Mouse (Mus musculus) mammary gland, adult 2 months (tissue): ENCODE measurements around the gene Atp8b5. TPM values are rescaled to one million over a fixed set of nuclear protein-coding genes. Genes with fewer than 3 reads are reported as not detected.

Experiments used
- polyA plus RNA-seq: library from polyadenylated mRNA; depleted of rRNA; stranded (reverse); fragments of >200 nt; gene quantifications from 2 replicates; pipeline ENCODE4 v1.2.3, GENCODE M21; 2012; ENCODE audit warnings: low replicate concordance; rRNA removed

Atp8b5 gene
- polyA plus RNA-seq: 0.57 and 1.7 TPM in 2 replicates

DNA sequence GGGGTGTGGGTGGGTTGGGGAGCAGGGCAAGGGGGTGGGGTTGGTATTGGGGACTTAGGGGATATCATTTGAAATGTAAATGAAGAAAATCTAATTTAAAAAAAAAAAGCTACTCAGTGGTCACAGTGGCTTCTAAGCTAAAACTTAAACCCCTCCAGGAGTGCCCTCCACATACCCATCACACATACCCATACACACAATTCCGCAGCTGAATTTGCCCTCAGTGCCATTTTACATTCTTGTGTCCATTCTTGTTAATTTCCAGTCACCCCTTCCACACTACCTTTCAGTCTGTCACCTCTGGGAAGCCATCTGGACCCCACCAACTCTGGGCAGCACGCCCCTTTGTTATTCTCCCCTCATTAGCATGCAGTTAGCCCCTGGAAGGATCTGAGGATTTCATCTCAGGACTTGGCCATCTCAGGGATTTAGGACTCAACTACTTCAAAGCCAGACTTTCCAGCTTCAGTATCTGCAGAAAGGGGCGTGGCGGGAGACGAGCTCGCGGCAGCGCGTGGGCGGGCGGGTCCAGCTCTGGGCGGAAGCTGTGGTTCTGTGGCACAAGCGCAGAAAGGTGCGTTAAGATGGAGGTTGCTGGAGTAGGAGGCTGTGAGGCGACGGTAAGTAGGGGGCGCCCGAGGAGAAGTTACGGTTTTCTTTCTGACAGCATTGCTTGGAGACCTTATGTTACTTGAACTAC is at the start of gene Atp8b5:
Atp8b5 (plus strand) TSS at position 537 of the 700 bp plus-strand sequence.

DNA sequence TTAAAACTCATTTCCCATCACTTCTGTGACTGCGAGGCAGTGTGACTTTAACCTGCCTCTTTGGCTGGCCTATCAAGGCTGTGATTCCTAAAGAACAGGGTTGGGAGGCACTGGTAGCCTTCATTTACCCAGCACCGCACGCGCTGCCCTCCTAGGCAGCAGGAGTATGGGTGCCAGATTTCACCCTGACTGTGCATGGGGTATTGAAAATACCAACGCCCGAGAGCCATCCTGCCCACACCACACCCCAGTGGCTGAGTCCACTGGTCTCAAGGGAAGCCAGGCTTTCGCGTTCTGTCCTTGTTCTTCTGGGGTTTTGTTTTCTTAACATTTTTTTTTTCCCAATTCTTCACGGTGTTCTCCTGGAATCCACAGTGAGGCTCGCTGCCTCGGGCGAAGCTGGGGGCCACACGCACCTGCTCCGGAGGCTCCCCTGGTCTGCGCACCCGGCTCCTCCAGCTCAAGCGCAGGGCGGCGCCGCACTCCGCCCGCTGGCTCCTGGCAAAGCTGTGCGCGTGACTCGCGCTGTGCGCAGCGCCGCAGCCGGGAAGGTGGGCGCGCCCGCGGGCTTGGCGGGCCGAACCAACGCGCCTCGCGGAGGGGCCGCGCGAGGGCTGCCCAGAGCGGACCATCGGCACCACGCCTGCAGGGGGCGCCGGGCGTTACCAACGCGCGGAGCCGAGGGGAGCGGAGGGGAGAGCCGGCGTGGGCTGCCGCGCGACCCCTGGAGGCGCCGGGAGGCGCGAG is 114.6 kb downstream of the Atp8b5 start, which contains the start of gene Rusc2:
Rusc2 (plus strand) TSS at position 572 of the 747 bp plus-strand sequence.

Other genes with a start within 250 kb of the Atp8b5 start
- gene Pigo, start 241.3 kb upstream of the Atp8b5 start, polyA plus RNA-seq: 21.0 and 26.6 TPM in 2 replicates
- gene Stoml2, start 235.4 kb upstream of the Atp8b5 start, polyA plus RNA-seq: 59.8 and 130 TPM in 2 replicates
- gene Fam214b, start 220.9 kb upstream of the Atp8b5 start, polyA plus RNA-seq: 19.5 and 24.1 TPM in 2 replicates
- 7.1 and 9.2 TPM in 2 replicates for gene Unc13b, start 208.2 kb upstream of the Atp8b5 start, polyA plus RNA-seq
- 14.4 and 23.7 TPM in 2 replicates for gene Rusc2, start 114.8 kb downstream of the Atp8b5 start, polyA plus RNA-seq
- 0.23 TPM in 1 of 2 replicates, not detected in the other for gene Fam166b, start 162.0 kb downstream of the Atp8b5 start, polyA plus RNA-seq
- 79.6 and 124 TPM in 2 replicates for gene Tesk1, start 174.8 kb downstream of the Atp8b5 start, polyA plus RNA-seq
- 28.2 and 33.5 TPM in 2 replicates for gene Cd72, start 187.5 kb downstream of the Atp8b5 start, polyA plus RNA-seq
- 9.2 and 21.2 TPM in 2 replicates for gene Sit1, start 216.6 kb downstream of the Atp8b5 start, polyA plus RNA-seq
- gene Ccdc107, start 225.7 kb downstream of the Atp8b5 start, polyA plus RNA-seq: 62.5 and 267 TPM in 2 replicates
- 4.4 and 4.8 TPM in 2 replicates for gene Arhgef39, start 232.5 kb downstream of the Atp8b5 start, polyA plus RNA-seq
- 0.78 and 1.5 TPM in 2 replicates for gene Car9, start 239.8 kb downstream of the Atp8b5 start, polyA plus RNA-seq